Mouse (Mus musculus) stomach, postnatal 0 days (tissue): ENCODE results near the gene Arf1.

Source experiments
- CTCF ChIP-seq: IDR thresholded peaks from 2 replicates; pipeline ENCODE4 v1.5.1; 2016; ENCODE audit warnings: antibody characterized with exemption, low read depth, mild to moderate bottlenecking, moderate library complexity
- EP300 ChIP-seq: optimal IDR thresholded peaks from 2 replicates; pipeline ENCODE3; 2016; ENCODE audit warnings: antibody characterized with exemption

DNA sequence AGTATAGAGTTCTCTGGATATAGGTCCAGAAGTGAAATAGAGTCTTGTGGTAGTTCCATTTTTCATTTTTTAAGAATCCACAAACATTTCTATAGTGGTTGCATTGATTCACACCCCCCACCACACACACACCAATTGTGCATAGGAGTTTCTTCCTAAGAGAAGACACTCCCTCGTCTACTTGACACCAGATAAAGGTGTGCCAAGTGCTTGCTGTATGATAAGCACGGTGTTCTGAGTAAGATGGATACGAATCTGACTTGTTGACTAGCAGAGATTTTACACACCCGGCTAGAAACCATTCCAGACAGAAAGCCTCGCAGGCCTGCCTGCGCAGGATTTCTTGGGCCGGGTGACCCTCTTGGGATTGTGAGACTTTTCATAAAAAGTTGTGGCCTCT, 31.6 kb upstream of the Arf1 start:
- no peak for TF ChIP-seq CTCF
- no peak for TF ChIP-seq EP300
